Mouse (Mus musculus): Measurements from ENCODE around the gene Agpat4.
"Not testable (repeated sequence)": the region's sequence is repeated elsewhere in the genome, so short reads cannot be mapped to it uniquely, and the experiment has no call there.

Agpat4 gene

GRCm38 (mm10) chr17:12118561-12118925, at the start of gene Agpat4:
Agpat4 (plus strand) TSS chr17:12118704.
- DNase-seq: no peak

GRCm38 (mm10) chr17:12076816-12077215, 41.7 kb upstream of the Agpat4 start:
- no peak for DNase-seq

- DNase-seq: no peak
Observed at GRCm38 (mm10) chr17:12080656-12081495, 37.6 kb upstream of the Agpat4 start.

GRCm38 (mm10) chr17:12082201-12082600, 36.3 kb upstream of the Agpat4 start:
- DNase-seq: no peak

- DNase-seq: no peak
Observed at GRCm38 (mm10) chr17:12090261-12090927, 28.1 kb upstream of the Agpat4 start.

GRCm38 (mm10) chr17:12092901-12093564, 25.5 kb upstream of the Agpat4 start:
- DNase-seq: no peak

- no peak for DNase-seq
Observed at GRCm38 (mm10) chr17:12094016-12094415, 24.5 kb upstream of the Agpat4 start.

- no peak for DNase-seq
Observed at GRCm38 (mm10) chr17:12094827-12095590, 23.5 kb upstream of the Agpat4 start.

GRCm38 (mm10) chr17:12099415-12099814, 19.1 kb upstream of the Agpat4 start:
- DNase-seq: peak in 1 of 2 experiments; percentile 5

- no peak for DNase-seq
Observed at GRCm38 (mm10) chr17:12102326-12102725, 16.2 kb upstream of the Agpat4 start.

- DNase-seq: peak in 1 of 2 experiments; percentile 15
Observed at GRCm38 (mm10) chr17:12103781-12104180, 14.7 kb upstream of the Agpat4 start.

- DNase-seq: no peak
Observed at GRCm38 (mm10) chr17:12104245-12104644, 14.3 kb upstream of the Agpat4 start.

GRCm38 (mm10) chr17:12104690-12105089, 13.8 kb upstream of the Agpat4 start:
- DNase-seq: no peak

- DNase-seq: no peak
Observed at GRCm38 (mm10) chr17:12106255-12106654, 12.2 kb upstream of the Agpat4 start.

GRCm38 (mm10) chr17:12113626-12114025, 4.9 kb upstream of the Agpat4 start:
- no peak for DNase-seq

GRCm38 (mm10) chr17:12115086-12115485, 3.4 kb upstream of the Agpat4 start:
- no peak for DNase-seq

GRCm38 (mm10) chr17:12118131-12118530, 373 bp upstream of the Agpat4 start:
- DNase-seq: peak in 1 of 2 experiments; percentile 22

- peak; percentile 69 to 70 for DNase-seq
Observed at GRCm38 (mm10) chr17:12118926-12119641, 580 bp downstream of the Agpat4 start.

- DNase-seq: no peak
Observed at GRCm38 (mm10) chr17:12119675-12120074, 1.2 kb downstream of the Agpat4 start.

- DNase-seq: no peak
Observed at GRCm38 (mm10) chr17:12120268-12120667, 1.8 kb downstream of the Agpat4 start.

GRCm38 (mm10) chr17:12121226-12121794, 2.8 kb downstream of the Agpat4 start:
- no peak for DNase-seq

- DNase-seq: not testable (repeated sequence)
Observed at GRCm38 (mm10) chr17:12122262-12122661, 3.8 kb downstream of the Agpat4 start.
